Mouse (Mus musculus): ENCODE results near the gene Gm49321.

Gm49321 gene

DNA sequence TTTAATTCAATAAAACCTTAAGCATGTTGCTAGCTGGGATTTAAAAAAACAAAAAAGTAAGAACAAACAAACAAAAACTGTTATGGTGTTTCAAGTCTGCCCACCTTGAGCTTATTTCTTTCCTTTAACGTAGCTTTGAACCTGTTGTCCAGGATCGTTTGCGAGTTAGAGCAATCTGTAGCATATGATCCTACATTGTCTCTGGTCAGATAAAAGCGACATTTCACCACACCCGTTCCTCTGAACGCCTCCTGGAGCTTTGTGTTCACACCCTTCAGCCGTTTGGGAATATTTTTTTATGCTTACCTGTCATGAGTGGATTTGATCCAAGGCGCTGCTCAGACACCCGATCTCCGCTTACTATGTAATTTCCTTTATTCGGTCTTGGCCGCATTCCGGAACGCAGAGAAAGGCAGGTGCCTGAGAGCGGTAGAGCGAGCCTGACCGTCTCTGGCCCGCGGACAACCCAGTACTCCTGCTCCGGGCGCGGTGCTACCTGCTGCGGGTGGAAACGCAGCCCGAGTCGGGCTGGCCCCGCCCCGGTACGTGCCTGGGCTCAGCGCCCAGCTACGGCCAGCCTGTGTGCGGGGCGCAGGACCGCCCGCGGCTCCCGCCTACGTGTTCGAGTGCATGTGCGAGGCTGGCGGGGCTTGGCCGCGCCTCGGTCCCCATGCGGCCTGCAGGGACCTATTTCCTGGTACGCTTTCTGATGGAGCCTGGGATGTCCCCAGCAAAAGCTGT is 12.0 kb downstream of the Gm49321 start:
- no peak for DNase-seq (ENCODE audit: low spot score)

DNA sequence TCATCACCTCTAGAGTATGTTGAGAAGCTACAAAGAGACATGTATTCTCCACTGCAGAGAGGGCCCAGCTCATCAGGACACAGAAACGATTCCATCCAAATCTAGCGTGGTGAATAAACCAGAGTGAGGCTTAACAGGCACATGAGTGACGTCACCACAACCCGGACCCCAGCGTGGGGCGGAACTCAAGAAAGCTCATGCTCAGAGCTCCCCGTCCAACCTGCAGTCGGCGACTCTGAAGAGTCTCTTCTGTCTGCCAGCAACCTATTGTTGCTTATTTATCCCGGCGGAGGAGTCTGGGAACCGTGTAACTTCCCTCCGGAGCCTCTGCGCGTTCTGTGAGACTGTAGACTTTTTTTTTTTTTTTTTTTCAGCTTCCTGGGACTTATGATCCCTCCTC is 15.4 kb downstream of the Gm49321 start:
- DNase-seq (ENCODE audit: low spot score): no peak

DNA sequence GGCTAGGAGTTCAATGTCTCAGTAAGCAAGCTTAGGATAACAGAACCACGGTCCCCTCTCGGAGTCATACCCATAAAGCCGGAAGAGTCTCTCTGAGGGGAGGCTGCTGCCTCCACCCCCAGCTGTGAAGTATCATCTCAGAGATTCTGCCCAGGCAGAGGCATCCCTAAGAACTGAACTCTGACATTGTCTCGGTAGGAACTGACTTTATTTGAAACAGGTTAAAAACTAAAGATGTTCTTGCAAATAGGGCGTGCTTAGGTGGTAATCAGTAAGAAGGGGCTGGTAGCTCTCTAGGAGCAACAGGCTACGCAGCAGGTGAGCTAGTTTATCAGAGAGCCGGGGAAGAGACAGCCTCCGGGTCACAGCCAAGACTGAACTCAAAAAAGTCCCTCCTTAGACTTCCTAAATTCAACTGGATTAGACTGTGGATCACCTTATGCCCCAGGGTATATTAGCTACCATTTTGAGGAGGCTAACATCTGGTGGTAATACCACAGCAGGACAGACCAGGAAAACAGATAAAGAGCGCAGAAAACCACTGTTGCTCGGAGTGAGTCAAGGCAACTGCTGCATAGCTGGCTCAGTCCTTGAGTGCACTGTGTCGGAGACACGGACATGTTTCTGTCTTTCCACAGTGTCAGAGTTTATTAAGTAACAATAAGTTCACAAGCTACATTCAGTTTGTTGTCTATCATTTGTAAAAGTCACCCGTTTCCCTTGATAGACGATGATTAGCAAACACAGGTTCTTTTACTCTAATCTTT is 16.1 kb downstream of the Gm49321 start:
- no peak for DNase-seq (ENCODE audit: low spot score)

DNA sequence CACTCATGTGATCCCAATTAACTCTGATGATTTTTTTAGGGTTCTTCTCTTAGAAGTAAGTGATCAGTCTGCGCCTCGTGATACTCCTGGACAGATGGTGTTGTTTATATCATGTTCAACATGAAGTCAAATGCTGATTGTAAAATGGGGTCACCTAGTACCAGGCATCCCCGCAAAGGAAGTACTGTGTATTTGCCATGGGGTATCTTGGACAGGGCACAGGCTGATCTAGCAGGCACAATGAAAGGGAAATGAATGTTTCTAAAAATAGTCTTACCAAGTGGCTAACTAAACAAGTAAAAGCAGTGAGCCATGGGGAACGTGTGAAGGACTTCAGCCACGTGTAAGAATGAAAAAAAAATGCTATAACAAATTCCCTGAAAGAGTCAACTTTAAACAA is 17.3 kb downstream of the Gm49321 start:
- DNase-seq (ENCODE audit: low spot score): no peak

DNA sequence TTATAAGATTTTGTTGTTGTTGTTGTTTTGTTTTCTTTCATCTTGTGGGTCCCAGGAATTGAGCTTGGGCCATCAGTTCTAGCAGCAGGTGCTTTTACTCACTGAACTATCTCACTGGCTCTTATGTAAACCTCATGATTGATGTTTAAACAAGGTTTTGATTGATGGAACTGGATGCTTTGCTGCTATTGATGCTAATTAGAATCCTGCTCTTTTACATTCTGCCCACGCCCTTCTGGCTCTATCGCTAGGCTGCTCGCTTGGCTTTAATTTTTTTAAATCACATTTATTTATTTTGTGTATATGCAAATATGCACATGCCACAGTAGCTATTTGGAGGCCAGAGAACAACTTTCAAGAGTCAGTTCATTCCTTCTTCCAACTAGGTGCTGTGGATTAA is 20.2 kb downstream of the Gm49321 start:
- DNase-seq (ENCODE audit: low spot score): peak; percentile 71

DNA sequence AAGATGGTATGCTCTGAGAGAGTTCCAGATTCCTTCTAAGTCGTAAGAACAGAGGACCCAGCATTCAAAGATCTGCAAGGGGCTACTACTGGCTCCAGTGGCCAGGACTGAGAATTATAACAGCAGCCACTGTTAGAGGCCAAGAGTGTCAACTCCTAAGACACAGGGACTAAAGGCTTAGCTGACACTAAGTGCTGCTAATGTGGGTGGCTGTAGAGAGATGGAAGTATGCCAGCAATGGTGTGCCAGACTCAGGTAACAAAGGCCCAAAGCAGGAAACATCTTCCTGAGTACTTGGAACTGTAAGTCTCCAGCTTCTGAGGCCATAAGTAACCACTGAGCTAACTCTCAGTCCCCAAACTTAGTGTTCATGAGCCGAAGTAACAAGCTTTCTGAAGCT is 21.4 kb downstream of the Gm49321 start:
- DNase-seq (ENCODE audit: low spot score): no peak

DNA sequence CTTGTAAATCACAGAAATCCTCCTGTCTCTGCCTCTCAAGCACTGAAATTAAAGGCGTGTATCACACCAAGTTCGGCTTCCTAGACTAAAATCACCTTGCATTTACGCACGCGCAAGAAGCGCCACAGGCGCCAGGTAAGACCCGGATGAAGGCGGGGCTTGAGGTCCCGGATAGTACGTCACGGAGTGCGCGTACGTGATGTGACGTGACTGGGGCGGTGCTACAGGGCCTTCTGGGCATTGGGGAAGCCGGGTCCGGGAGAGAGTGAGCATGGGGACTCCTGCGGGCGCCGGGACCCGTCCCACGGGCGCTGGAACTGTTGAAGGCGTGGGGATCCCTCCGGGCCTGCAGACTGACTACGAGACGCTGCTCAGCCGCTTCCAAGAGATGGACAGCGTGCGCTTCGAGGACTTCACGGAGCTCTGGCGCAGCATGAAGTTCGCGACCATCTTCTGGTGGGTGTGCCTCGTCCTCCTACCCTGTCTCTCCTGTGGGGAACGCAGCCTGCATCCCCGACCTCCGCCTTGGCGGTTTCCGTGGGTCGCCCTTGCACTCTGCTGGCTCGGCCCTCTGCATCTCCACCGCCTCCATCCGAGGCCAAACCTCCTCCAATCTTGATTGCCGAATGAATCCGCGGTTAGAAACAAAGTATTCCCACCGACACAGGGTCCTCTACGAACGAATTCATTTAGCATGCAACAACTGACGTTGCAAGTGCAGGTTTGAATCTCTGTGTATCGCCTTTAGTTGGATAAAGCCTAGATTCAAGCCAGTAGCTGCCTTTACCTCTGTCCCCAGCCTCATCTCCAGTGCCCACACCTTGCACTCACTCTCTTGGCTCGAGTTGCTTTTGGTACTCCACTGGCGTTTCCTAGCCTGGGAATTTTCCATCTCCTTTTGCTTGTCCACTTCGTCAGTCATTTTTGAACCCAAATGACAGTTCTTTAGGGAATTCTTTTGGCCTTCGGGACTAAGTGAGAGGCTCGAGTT is 27.1 kb downstream of the Gm49321 start, which contains the start of gene Snapc1:
Snapc1 (plus strand) TSS at position 191 of the 991 bp plus-strand sequence.
- DNase-seq (ENCODE audit: low spot score): peak; percentile 99

DNA sequence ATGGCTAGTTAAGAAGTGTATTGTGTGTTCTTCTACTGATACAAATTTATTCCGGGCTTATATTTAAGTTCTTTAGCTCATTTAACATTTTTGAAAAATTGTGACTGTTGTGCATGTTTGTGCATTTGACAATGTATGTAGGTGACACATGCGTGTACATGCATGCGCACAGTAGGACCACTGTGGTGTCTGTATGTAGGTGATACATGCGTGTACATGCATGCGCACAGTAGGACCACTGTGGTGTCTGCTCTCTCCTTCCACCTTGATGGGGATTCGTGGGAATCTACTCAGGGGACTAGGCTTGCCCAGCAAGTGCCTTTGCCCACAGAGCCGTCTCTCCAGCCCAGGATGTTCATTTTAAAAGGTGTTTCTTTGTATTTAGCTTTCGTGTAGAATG is 31.7 kb downstream of the Gm49321 start:
- no peak for DNase-seq (ENCODE audit: low spot score)

DNA sequence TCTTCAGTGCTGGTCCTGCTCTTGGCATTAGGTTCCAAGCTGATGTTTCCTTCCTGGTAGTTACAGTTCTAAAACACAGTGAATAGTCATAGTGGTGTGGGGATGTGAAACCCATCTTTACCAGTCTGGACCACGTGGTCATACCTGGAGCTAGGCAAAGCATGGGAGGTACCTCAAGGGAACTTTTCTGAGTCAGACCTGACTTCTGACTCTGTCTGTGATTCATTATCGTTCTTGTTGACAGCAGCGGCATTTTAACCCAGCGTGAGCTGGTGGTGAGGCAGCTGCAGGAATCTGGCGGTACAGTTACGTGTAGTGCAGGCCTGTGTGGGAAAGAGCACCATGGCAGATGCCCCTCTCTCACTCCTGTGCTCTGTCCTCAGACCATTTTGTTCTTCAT is 37.1 kb downstream of the Gm49321 start:
- no peak for DNase-seq (ENCODE audit: low spot score)

DNA sequence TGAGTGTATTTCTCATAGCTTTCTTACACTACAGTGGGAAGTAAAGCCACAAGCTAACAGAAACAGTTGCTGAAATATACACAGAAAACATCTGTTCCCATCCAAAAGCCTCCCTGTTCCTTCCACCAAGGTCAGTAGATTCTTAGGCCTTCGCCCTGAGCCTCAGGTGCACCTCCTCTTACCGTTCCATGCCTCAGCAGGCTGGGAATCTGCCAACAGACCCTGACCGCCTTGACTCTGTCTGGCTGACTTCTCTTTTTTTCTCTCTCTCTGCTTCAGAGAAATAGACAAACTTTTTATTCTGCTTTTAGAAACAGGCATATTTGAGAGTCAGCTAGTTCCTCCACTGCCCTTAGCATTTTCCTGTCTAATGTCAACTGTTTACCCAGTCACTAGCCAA is 40.7 kb downstream of the Gm49321 start:
- no peak for DNase-seq (ENCODE audit: low spot score)

DNA sequence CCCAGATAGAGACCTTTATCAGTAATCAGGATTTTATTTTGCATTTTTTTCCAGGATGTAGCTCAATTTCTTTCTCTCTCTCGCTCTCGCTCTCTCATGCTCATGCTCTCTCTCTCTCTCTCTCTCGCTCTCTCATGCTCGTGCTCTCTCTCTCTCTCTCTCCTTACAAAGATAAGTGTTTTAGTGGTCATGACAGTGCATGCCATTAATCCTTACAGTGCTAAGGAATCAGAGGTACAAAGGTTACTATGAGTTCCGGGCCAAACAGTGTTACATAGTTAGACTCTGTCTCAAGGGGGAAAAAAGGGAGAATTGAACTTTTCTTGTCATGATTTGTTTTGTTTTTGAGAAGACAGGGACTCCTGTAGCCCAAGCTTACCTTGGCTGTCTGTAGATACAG is 42.2 kb downstream of the Gm49321 start:
- DNase-seq (ENCODE audit: low spot score): no peak

DNA sequence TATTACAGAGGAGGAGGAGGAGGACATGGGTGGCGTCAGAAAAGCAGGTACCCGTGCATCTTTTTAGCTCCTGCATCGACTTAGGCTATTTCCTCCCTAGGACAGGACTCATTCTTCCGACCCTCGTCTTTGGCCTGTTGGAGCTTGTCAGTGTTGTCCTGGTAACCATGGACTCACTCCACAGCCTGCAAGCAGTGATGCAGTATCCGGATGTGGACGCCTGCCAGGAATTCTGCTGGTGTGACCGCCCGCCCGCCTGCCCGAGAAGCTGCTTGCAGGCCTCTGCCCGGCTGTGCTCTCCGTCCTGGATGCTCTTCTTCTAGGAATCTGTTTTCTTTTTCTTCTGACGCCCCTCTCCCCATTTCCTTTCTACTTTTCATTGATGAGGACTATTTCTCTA is 45.1 kb downstream of the Gm49321 start:
- DNase-seq (ENCODE audit: low spot score): peak; percentile 70

DNA sequence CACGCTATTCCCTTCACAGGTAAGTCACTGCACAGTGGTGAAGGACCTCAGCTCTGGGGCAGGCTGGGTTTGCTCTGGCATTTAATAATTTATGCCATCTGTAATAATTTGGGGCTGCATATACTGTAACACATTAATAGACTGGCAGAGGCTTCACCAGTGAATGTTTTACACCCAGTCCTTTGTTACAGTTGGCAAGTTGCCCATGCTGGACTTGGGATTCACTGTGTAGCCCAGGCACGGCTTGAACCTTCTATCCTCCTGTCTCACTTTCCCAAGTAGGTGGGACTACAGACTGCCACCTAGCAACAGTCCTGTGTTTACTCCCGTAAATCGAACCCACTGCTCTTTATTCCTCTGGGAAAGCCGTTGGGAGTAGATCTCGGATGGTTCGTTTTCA is 48.8 kb downstream of the Gm49321 start:
- no peak for DNase-seq (ENCODE audit: low spot score)

DNA sequence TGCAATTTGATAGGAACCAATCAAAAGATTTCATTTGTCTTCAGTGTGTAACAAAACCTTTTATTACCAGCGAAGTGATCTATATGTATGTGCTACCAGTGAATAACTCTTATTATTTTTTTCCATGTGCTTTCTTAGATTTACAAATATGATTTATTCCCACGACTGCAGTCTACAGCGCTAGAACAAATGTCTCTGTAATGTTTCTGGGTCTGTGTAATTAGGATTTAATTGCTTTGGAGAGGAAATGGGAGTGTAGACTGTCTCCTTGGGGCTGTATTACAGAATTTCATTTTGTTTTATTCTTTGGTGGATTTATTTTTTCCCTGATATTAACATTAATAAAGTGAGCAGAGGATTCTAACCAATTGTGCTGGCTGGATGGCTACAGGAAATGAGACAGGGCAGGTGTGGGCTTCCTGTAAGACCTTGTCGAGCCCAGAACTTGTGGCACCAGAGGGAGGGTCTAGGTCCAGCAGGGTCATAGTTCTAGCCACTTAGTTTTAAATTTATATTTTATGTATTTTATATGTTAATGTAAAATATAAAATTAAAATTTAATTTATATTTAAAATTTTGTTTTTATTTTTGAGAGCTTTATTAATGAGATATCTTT is 51.0 kb downstream of the Gm49321 start:
- DNase-seq (ENCODE audit: low spot score): no peak

DNA sequence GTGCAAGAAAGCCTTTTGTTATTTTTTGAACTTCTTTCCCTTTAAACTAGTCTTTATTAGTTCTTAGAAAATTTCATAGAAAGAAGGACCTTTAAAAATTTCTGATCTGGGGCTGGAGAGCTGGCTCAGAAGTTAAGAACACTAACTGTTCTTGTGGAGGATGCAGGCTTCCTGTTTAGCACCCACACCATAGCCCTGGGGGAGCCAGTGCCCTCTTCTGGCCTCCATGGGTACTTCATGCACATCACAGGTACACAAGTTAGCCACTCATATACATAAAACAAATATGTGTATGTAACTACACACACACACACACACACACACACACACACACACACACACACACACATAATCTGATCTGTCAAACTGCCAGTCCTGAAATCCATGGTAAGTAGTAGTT is 52.1 kb downstream of the Gm49321 start:
- DNase-seq (ENCODE audit: low spot score): peak; percentile 38

DNA sequence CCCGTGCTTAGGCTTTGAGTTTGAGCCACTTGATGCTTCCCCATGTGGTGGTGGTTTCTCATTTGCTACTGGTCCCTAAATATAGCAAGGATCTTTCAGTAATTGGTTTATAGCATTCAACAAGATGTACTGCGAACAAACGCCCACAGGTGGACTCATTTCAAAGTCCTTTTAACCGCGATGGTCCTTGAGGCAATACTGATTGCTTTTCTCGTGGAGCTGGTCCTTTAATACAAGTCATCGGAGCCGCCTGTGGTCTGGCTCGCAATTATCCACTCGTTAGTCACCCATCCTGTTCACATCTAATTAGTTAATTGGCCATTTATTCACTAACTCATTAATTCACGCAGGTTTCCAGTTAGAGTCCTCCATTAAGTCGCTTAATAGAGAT is 59.4 kb downstream of the Gm49321 start:
- DNase-seq (ENCODE audit: low spot score): peak; percentile 40

DNA sequence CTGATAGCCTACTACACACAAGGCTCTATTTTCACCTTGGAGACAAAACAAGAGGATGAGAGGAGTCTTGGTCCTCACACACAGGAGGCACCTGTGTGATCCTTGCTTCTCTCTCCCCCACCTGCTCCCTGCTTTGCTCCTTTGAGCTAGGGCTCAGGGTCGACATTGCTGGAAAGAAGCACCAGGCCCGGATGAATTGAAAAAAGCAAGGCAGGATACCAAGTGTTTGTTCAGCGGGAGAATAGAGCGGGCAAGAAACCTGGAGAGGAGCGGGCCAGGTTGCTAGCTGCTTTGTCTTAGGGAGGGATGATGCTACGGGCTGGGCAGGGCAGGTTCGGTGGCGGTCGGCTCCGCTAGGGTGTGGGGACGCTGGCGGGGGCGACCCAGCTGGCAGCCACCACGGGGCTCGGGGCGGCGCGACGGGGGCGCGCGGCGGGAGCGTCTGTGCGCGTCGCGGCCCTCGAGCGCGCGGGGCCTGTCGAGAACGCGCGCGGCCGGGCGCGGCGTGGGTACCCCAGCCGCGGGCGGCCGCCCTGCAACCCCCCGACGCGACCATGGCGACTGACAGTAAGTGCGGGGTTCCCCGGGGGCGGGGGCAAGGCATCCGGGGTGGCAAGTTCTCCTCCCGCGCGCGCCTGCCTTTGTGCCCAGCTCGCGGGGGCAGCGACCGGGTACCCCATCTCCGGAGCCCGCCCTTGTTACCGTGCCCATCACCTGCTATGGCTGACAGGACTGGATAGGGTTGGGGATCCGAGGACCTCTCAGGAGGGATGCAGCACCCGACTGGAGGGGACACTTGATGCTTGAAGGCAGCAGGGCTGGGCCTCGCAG is 60.1 kb downstream of the Gm49321 start, which contains the start of gene Syt16:
Syt16 (plus strand) TSS at position 365 of the 831 bp plus-strand sequence.
- peak; percentile 42 for DNase-seq (ENCODE audit: low spot score)

DNA sequence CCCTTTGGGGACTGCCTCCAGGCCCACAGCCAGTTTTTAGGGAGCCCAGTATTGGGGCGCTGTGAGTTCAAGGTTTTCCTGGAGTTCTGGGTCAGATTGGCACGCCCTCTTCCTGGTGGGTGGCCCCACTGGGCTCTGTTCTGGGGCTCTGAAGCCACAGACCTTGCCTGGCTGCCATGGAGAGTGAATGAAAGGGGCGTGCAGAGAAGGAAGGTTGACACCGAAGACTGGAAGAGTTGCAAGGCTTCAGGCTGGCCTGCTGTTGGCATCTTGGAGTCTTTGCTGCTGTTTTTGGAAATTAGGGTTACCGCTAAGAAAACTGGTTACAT is 60.6 kb downstream of the Gm49321 start:
- no peak for DNase-seq (ENCODE audit: low spot score)

DNA sequence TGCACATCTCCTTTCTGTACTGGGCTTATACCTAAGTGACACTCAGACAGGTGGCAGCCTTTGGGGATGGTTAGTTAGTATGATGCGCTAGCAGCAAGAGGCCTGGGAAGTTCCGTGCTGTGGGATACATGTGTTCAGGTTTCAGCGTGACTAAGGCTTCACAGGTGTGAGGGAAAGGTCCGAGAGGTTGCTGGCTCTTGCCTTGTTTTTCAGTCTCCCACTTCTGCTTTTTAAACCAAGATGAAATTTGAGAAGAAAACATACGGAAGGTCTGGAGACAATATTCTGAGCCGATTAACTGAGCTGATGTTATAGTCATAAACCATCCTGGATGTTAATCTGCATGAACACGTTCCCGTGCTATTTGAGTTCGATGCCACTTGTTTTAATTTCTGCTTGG is 65.0 kb downstream of the Gm49321 start:
- no peak for DNase-seq (ENCODE audit: low spot score)

DNA sequence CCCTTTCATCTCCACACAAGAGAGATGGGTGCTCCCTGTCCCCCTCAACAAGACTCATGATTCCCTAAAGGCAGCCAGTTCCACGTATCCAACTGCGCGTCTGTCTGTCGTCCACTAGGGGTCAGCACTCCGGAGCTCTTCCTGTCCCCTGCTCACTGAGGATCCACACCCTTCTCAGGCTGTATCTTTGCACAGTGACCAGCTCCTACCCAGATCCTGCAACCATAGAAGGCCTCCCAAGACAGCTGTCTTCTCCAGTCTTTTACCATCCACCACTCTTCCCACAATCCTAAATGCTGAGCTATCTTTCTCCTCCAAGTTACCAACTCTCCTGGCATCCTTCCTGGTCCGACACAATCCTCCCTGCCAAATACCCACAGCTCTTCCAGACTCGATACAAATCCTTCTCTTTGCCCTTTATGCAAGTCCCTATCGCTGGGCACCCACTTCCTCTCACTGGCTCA is 72.0 kb downstream of the Gm49321 start:
- peak; percentile 31 for DNase-seq (ENCODE audit: low spot score)

DNA sequence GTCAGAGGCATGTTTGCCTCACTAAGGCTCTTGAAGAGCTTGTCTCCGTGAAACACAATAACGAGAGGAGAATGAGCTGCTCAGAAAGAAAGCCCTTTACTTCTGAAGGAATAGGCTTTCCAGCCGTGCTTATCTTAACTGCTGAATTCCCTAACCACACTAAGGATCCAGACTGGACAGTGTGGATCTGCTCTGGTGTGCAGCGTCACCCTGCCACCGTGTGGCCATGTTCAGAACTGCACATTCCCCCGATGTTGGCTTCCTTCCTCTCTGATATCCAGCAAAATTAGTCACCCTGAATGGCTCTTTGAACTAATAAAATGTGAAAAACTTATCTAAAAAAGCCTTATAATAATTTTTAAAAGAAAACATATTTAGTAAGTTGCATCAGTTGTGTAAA is 76.3 kb downstream of the Gm49321 start:
- peak; percentile 87 for DNase-seq (ENCODE audit: low spot score)
